Mouse (Mus musculus): ENCODE results near the gene Kcna10. TPM values are rescaled to one million over a fixed set of nuclear protein-coding genes. Genes with fewer than 3 reads are reported as not detected.
A peak's percentile ranks its signal among the peaks of the same experiment; 100 is the strongest.

The Kcna10 gene
- polyA plus RNA-seq (2014; fragmentation: Nextera tagmentation; extraction: Ambion mirVana), result not detected in 2 replicates

DNA sequence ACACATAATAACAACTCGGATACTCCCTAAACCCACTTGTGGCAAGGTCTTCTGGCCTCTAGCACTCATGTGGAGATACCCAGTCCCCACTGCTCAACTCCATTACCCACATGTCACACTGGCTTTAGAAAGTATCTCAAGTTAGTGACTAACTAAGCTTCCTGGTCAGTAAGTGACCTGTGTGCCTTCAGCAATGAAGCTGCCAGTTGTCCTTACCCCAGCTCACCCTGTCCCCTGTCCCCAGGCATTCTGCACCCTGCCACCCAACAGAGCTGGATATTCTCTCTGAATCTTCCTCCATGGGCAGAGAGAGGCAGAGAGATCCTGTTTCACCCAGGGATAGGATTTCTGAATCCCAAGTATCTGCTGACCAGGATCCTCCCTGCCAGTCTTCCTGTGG lies at the start of gene Kcna10:
Kcna10 (plus strand) TSS at position 301 of the 400 bp plus-strand sequence.
- ATAC-seq (replicated peaks; ENCODE audit: low FRiP score), result no peak
- Histone ChIP-seq H3K27ac (ENCODE audit: low read depth, low read length) (no peak within 1 kb of the TSS), H3K4me3 (ENCODE audit: low read depth, low read length) (no peak within 1 kb of the TSS), H3K9me3 (ENCODE audit: control insufficient read depth, low read length) (no peaks in the 10 kb centered on the region), H3K36me3 (ENCODE audit: control insufficient read depth, insufficient read depth, low read length) (no peaks in the 10 kb centered on the region), H3K4me1 (replicated peaks; ENCODE audit: control insufficient read depth, insufficient read depth, low read length) (no peaks in the 10 kb centered on the region), H3K27me3 (ENCODE audit: control insufficient read depth, insufficient read depth, low read length) (no peaks in the 10 kb centered on the region), H3K4me2 (ENCODE audit: low read depth, low read length, severe bottlenecking) (no peak within 1 kb of the TSS), H3K9ac (ENCODE audit: low read length) (no peak within 1 kb of the TSS)
- WGBS, result 72% methylated on average over 1 of the region's 1 CpGs
- no peak for DNase-seq (ENCODE audit: low spot score)

DNA sequence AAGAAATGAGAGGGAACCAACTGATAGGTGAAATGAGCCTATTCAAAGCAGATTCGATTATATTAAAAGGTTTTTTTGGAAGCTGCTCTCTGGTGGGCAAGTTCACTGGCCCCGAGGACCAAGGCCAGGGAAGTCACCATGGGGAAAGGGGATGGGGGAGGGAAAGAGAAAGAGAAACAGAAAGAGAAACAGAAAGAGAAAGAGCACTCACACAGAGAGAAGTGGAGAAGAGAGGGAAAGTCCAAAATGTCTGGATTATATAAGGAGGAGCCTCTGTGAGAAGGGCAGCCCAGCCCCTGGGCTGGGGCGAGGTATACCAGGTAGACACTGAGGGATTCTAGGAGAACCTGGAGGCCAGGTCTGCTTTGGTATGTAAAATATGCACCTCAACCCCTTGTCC lies 48.4 kb upstream of the Kcna10 start:
- 78% methylated on average over 3 of the region's 3 CpGs for WGBS
- ATAC-seq (replicated peaks; ENCODE audit: low FRiP score), result no peak
- H3K4me1 ChIP-seq (replicated peaks; ENCODE audit: control insufficient read depth, insufficient read depth, low read length), result no peaks in the 10 kb centered on the region
- no peaks in the 10 kb centered on the region for H3K9me3 ChIP-seq (ENCODE audit: control insufficient read depth, low read length)
- H3K4me3 ChIP-seq (ENCODE audit: low read depth, low read length), result no peak overlapping the region
- H3K9ac ChIP-seq (ENCODE audit: low read length), result no peak overlapping the region
- H3K4me2 ChIP-seq (ENCODE audit: low read depth, low read length, severe bottlenecking), result no peak overlapping the region
- no peak for DNase-seq (ENCODE audit: low spot score)
- no peaks in the 10 kb centered on the region for H3K27me3 ChIP-seq (ENCODE audit: control insufficient read depth, insufficient read depth, low read length)
- H3K36me3 ChIP-seq (ENCODE audit: control insufficient read depth, insufficient read depth, low read length), result no peaks in the 10 kb centered on the region
- H3K27ac ChIP-seq (ENCODE audit: low read depth, low read length), result no peak overlapping the region

DNA sequence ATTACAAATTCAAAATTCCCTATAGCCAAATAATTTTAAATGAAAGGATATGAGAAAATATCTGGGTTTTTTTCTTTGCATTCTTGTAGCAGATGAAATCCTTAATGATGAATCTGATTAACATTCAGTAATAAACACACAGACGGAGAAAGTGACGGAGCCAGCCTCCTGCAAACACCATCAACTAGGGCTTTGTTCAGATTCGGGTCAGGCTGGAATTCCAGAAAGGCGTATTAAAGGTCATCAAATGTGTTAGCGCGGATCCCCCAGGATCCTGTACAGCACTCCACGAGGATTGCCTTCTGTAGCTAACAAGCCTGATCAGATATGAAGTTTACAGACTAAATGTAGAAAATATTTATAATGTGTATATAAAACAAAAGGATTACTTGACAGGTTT lies 35.7 kb upstream of the Kcna10 start:
- DNase-seq (ENCODE audit: low spot score) (no peak), ATAC-seq (replicated peaks; ENCODE audit: low FRiP score) (no peak)
- Histone ChIP-seq H3K4me3 (ENCODE audit: low read depth, low read length) (no peak overlapping the region), H3K27ac (ENCODE audit: low read depth, low read length) (no peak overlapping the region), H3K9ac (ENCODE audit: low read length) (no peak overlapping the region), H3K4me1 (replicated peaks; ENCODE audit: control insufficient read depth, insufficient read depth, low read length) (0 out of 2 replicates have a peak, but pooled peaks cover 2% of the 10 kb centered on the region), H3K4me2 (ENCODE audit: low read depth, low read length, severe bottlenecking) (no peak overlapping the region), H3K36me3 (ENCODE audit: control insufficient read depth, insufficient read depth, low read length) (no peaks in the 10 kb centered on the region), H3K27me3 (ENCODE audit: control insufficient read depth, insufficient read depth, low read length) (no peaks in the 10 kb centered on the region), H3K9me3 (ENCODE audit: control insufficient read depth, low read length) (no peaks in the 10 kb centered on the region)
- WGBS, result 72% methylated on average over 7 of the region's 7 CpGs

DNA sequence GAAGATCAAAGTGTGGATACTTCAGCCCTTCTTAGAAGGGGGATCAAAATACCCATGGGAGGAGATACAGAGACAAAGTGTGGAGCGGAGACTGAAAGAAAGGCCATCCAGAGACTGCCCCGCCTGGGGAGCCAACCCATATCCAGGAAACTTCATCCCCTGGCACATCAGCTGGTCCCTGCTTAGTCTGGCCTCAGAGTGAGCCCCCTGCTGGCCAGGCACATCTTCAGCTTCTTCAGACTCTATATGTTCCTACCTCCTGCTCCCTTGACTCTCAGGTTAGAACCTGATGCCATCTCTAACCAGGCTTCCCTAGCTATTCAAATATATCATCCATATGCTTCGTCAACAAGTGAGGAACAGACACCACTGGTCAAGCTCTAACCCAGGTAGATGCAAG lies 33.9 kb upstream of the Kcna10 start:
- Histone ChIP-seq H3K9ac (ENCODE audit: low read length) (no peak overlapping the region), H3K27ac (ENCODE audit: low read depth, low read length) (no peak overlapping the region), H3K36me3 (ENCODE audit: control insufficient read depth, insufficient read depth, low read length) (no peaks in the 10 kb centered on the region), H3K9me3 (ENCODE audit: control insufficient read depth, low read length) (no peaks in the 10 kb centered on the region), H3K4me1 (replicated peaks; ENCODE audit: control insufficient read depth, insufficient read depth, low read length) (0 out of 2 replicates have a peak, but pooled peaks cover 2% of the 10 kb centered on the region), H3K4me2 (ENCODE audit: low read depth, low read length, severe bottlenecking) (no peak overlapping the region), H3K27me3 (ENCODE audit: control insufficient read depth, insufficient read depth, low read length) (no peaks in the 10 kb centered on the region), H3K4me3 (ENCODE audit: low read depth, low read length) (no peak overlapping the region)
- DNase-seq (ENCODE audit: low spot score), result no peak
- WGBS, result 72% methylated on average over 3 of the region's 3 CpGs
- ATAC-seq (replicated peaks; ENCODE audit: low FRiP score), result no peak

DNA sequence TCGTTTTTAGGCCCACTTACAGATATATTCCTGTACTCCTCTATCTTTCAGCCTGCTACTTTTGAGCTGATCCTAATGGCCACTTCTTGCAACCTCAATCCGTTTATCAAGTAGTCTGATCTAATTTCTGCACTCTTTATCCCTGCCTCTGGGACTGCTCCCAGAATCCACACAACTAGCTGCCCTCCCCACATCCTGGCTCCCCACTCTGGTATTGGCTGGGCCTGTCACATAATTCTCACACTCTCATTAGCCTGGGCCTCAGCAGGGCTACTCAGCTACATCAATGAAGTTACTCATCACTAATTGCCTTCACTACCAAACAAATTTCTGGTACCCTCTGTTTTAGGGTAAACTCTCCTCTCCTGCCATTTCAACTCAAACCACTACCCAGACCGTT lies 32.4 kb upstream of the Kcna10 start:
- Histone ChIP-seq H3K9ac (ENCODE audit: low read length) (no peak overlapping the region), H3K4me1 (replicated peaks; ENCODE audit: control insufficient read depth, insufficient read depth, low read length) (0 out of 2 replicates have a peak, but pooled peaks cover 2% of the 10 kb centered on the region), H3K9me3 (ENCODE audit: control insufficient read depth, low read length) (no peaks in the 10 kb centered on the region), H3K4me3 (ENCODE audit: low read depth, low read length) (no peak overlapping the region), H3K36me3 (ENCODE audit: control insufficient read depth, insufficient read depth, low read length) (no peaks in the 10 kb centered on the region), H3K4me2 (ENCODE audit: low read depth, low read length, severe bottlenecking) (no peak overlapping the region), H3K27ac (ENCODE audit: low read depth, low read length) (no peak overlapping the region), H3K27me3 (ENCODE audit: control insufficient read depth, insufficient read depth, low read length) (no peaks in the 10 kb centered on the region)
- peak; percentile 76 for ATAC-seq (replicated peaks; ENCODE audit: low FRiP score)
- DNase-seq (ENCODE audit: low spot score), result no peak
- WGBS, result 31% methylated on average over 3 of the region's 3 CpGs

DNA sequence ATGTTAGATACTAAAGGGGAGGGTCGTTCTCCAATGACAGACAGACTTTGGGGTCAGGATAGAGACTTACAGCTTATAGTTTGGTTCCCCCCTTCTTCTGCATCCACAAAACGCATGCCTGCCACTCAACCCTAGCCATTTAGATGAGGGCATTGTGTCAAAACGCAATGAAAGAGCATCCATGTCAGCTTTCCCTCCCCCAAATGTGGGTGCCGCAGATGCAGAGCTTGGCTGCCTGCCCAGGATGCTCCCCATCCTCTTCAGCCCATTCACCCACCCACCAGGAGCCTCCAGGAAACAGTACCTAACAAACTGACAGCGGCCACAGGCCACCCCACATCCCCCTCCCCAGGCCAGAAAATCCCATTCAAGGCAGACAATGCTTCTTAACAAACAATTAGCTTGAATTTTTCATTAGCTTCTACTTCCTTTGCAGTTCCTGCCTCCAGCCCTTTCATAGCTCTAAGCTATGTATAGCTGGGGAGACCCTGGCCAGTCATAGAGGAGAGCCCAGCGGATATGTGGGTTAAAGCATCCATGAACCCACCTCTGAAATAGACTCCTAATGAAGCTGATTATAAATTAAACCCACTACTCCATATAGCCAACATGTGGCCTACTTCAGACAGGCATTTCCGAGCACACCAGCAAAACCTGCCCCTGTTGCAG lies 31.9 kb upstream of the Kcna10 start:
- peak; percentile 48 for ATAC-seq (replicated peaks; ENCODE audit: low FRiP score)

DNA sequence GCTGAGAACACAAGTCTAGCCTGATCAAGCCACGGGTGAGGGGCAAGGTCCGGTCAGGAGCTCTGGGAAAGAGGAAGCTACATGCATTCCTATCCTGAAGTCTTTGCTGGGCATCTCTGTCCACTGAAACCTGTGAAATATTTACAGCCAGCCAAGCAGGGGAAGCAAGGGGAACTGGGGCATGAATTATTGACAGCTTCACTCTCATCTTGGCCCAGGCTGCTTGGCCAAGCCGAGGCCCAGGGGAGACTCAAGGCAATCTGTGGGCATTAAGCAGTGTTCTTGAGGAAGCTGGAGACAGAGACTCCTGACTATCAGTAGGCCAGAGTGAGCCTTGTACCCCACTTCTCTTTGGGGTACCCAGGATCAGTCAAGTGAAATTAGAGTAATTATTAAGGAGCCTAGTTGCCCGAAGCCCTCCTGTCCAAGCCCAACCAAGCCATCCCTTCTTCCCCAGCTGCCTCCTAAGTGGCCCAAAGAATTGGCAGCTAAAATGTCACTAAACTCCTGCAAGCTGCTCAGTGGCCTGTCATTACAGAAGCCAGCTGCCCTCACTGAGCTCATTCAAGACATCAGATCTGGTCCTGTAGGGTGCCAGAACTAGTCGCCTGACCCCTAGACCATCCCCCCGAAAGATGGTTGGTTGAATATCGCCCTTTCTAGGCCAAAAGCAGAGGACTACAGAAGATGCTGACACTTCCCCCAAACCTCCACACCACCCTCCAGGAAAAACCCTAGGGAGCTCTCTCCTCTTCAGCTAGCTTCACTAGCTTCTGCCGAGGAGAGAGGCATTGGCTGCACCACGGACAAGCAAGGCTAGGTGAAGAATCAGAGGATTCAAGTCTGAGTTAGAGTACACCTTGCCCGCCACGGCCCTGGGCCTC lies 28.8 kb upstream of the Kcna10 start:
- H3K4me1 ChIP-seq (replicated peaks; ENCODE audit: control insufficient read depth, insufficient read depth, low read length), result 0 out of 2 replicates have a peak, but pooled peaks cover 2% of the 10 kb centered on the region
- H3K4me3 ChIP-seq (ENCODE audit: low read depth, low read length), result no peak overlapping the region
- no peak for ATAC-seq (replicated peaks; ENCODE audit: low FRiP score)
- H3K27ac ChIP-seq (ENCODE audit: low read depth, low read length), result no peak overlapping the region
- WGBS, result 89% methylated on average over 11 of the region's 11 CpGs
- H3K9ac ChIP-seq (ENCODE audit: low read length), result no peak overlapping the region
- H3K27me3 ChIP-seq (ENCODE audit: control insufficient read depth, insufficient read depth, low read length), result no peaks in the 10 kb centered on the region
- H3K9me3 ChIP-seq (ENCODE audit: control insufficient read depth, low read length), result no peaks in the 10 kb centered on the region
- no peak overlapping the region for H3K4me2 ChIP-seq (ENCODE audit: low read depth, low read length, severe bottlenecking)
- no peaks in the 10 kb centered on the region for H3K36me3 ChIP-seq (ENCODE audit: control insufficient read depth, insufficient read depth, low read length)
- no peak for DNase-seq (ENCODE audit: low spot score)

More for the DNA sequence above, 31.9 kb upstream of the Kcna10 start:
- Histone ChIP-seq H3K27ac (ENCODE audit: low read depth, low read length) (no peak overlapping the region), H3K4me2 (ENCODE audit: low read depth, low read length, severe bottlenecking) (no peak overlapping the region), H3K9ac (ENCODE audit: low read length) (no peak overlapping the region), H3K36me3 (ENCODE audit: control insufficient read depth, insufficient read depth, low read length) (no peaks in the 10 kb centered on the region), H3K27me3 (ENCODE audit: control insufficient read depth, insufficient read depth, low read length) (no peaks in the 10 kb centered on the region), H3K9me3 (ENCODE audit: control insufficient read depth, low read length) (no peaks in the 10 kb centered on the region), H3K4me3 (ENCODE audit: low read depth, low read length) (no peak overlapping the region), H3K4me1 (replicated peaks; ENCODE audit: control insufficient read depth, insufficient read depth, low read length) (0 out of 2 replicates have a peak, but pooled peaks cover 2% of the 10 kb centered on the region)
- DNase-seq (ENCODE audit: low spot score), result no peak
- WGBS, result 31% methylated on average over 7 of the region's 7 CpGs

DNA sequence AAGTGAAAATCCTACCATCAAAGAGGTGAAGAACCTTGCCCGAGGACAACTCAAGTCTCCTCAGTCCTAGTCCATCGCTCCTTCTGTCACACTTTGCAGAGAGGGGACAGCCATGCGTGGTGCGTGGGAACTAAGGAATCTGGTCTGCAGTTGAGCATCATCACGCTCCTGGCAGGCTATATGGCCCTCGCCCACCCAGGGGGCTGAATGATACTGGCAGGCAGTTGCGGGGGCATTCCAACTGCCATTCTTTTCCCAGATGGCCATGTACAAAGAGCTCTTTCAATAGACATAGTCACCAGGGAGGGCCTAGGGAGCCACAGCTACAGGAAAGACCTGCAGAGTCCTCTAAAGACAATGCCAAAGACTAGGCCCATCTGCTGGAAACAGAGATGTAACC lies 24.0 kb upstream of the Kcna10 start:
- H3K4me2 ChIP-seq (ENCODE audit: low read depth, low read length, severe bottlenecking), result no peak overlapping the region
- no peaks in the 10 kb centered on the region for H3K9me3 ChIP-seq (ENCODE audit: control insufficient read depth, low read length)
- H3K27ac ChIP-seq (ENCODE audit: low read depth, low read length), result no peak overlapping the region
- no peak overlapping the region for H3K9ac ChIP-seq (ENCODE audit: low read length)
- ATAC-seq (replicated peaks; ENCODE audit: low FRiP score) (no peak), DNase-seq (ENCODE audit: low spot score) (no peak)
- no peak overlapping the region for H3K4me3 ChIP-seq (ENCODE audit: low read depth, low read length)
- 90% methylated on average over 7 of the region's 7 CpGs for WGBS
- H3K27me3 ChIP-seq (ENCODE audit: control insufficient read depth, insufficient read depth, low read length), result no peaks in the 10 kb centered on the region
- H3K4me1 ChIP-seq (replicated peaks; ENCODE audit: control insufficient read depth, insufficient read depth, low read length), result no peaks in the 10 kb centered on the region; the same call in 1 of the 2 replicates
- H3K36me3 ChIP-seq (ENCODE audit: control insufficient read depth, insufficient read depth, low read length), result no peaks in the 10 kb centered on the region

Measured in forebrain, embryonic 11.5 days (tissue).